Comparison of ENCODE assay signal across 20 mouse cellular contexts in the genomic region with DNA sequence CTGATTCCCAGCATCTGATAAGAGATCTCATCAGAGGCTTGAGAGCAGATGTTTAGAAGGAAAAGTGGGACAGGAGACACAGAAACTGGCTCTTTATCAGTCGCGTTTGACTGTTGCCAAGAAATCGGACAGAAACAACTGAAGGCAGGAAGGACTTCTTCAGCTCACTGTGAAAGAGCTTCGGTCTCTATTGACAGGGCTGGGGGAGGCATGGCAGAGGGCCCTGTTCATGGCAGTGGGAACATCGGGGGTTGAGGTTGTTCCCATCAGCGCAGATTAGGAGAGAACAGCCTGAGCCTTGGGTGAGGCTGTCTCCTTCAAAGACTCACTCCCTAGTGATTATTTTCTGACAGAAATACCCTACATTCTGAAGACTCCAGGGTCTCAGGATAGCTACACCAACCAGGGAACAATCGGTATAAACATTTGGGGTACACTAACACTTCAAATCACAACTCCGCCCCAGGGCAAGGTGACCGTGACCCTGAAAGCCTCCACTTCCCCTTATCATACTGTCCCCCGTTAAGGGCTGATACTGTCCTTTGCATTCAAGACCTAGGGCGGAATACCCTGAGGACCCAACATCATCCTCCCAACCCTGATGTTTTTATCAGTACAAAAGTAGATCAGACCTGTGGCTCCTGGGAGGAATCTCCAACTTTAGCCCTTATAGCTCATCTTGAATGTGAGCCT.
"Had no signal": no experiment of that assay in that cellular context is flagged by ENCODE, and none has a peak within 500 bp of the region (broad histone marks: within the 10 kb centered on the region; RNA-seq: fewer than 3 reads in every experiment).

No protein-coding gene starts in this region.

- H3K4me2 ChIP-seq: intestine, embryonic 15.5 days; kidney, embryonic 15.5 days; limb, embryonic 12.5 days; limb, embryonic 15.5 days; liver, embryonic 11.5 days; midbrain, embryonic 11.5 days; midbrain, embryonic 15.5 days; neural tube, embryonic 13.5 days had no signal

- ATAC-seq: intestine, embryonic 15.5 days; liver, postnatal 0 days; midbrain, embryonic 15.5 days had no signal

- DNase-seq: kidney, adult 11 months; kidney, adult 8-10 months; kidney, postnatal 10 days; kidney, postnatal 36 days; left cerebral cortex, postnatal 4 days; liver, postnatal 0 days; lung, postnatal 14 days; lung, postnatal 4 days; thymus, adult 18-20 months; thymus, postnatal 36 days had no signal

- H3K27ac ChIP-seq: intestine, embryonic 15.5 days; kidney, embryonic 15.5 days; limb, embryonic 12.5 days; limb, embryonic 15.5 days; liver, embryonic 14.5 days; midbrain, embryonic 15.5 days; neural tube, embryonic 13.5 days had no signal

- H3K4me1 ChIP-seq: intestine, embryonic 15.5 days; kidney, embryonic 15.5 days; midbrain, embryonic 15.5 days had no signal

- H3K36me3 ChIP-seq: intestine, embryonic 15.5 days; kidney, embryonic 15.5 days; limb, embryonic 12.5 days; limb, embryonic 15.5 days; midbrain, embryonic 15.5 days; neural tube, embryonic 13.5 days had no signal

- H3K27me3 ChIP-seq: intestine, embryonic 15.5 days; kidney, embryonic 15.5 days; limb, embryonic 12.5 days; limb, embryonic 15.5 days; midbrain, embryonic 15.5 days; neural tube, embryonic 13.5 days had no signal

- H3K4me3 ChIP-seq: intestine, embryonic 15.5 days; kidney, embryonic 15.5 days; limb, embryonic 12.5 days; limb, embryonic 15.5 days; midbrain, embryonic 15.5 days; myocyte; neural tube, embryonic 13.5 days had no signal

- H3K9me3 ChIP-seq: intestine, embryonic 15.5 days; kidney, embryonic 15.5 days; limb, embryonic 12.5 days; limb, embryonic 15.5 days; midbrain, embryonic 15.5 days; neural tube, embryonic 13.5 days had no signal

- H3K9ac ChIP-seq: intestine, embryonic 15.5 days; kidney, embryonic 15.5 days; limb, embryonic 12.5 days; limb, embryonic 15.5 days; liver, embryonic 14.5 days; liver, postnatal 0 days; midbrain, embryonic 15.5 days; neural tube, embryonic 13.5 days had no signal
